Mouse (Mus musculus): ENCODE measurements around the gene Ccdc8. TPM values are rescaled to one million over a fixed set of nuclear protein-coding genes. Genes with fewer than 3 reads are reported as not detected.

The Ccdc8 gene
- 5.6 and 5.9 TPM in 2 replicates for polyA plus RNA-seq (2015; fragmentation: Nextera tagmentation; extraction: Ambion mirVana)

DNA sequence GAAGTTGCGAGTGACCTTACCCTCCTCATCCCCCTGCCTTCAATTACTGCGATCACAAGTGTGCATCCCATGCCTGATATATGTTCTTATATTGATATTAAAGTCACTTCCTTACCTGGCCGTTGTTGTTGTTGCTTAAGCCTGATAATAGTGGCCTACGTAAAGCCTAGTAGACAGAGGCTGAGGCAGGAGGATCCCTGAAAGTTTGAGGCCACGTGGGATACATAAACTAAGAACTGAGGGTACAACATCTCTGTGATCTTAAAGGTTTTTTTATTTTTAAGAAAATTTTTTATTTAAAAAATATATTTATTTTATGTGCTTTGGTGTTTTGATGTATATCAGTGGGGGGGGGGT, at the start of gene Ccdc8:
Ccdc8 (plus strand) TSS at position 258 of the 357 bp plus-strand sequence.
- Histone ChIP-seq H3K27ac (peak within 1 kb of the TSS; percentile 71), H3K4me1 (replicated peaks) (peaks cover 75% of the 10 kb centered on the region), H3K4me2 (replicated peaks) (peak within 1 kb of the TSS; percentile 56), H3K36me3 (no peaks in the 10 kb centered on the region), H3K9me3 (no peaks in the 10 kb centered on the region), H3K4me3 (replicated peaks) (peak within 1 kb of the TSS; percentile 40), H3K9ac (replicated peaks) (peak within 1 kb of the TSS; percentile 64), H3K27me3 (no peaks in the 10 kb centered on the region)
- ATAC-seq = no peak
- WGBS = 96% methylated on average over 5 of the region's 5 CpGs

- peaks cover 25% of the 10 kb centered on the region for H3K27me3 ChIP-seq
- no peak overlapping the region for H3K4me2 ChIP-seq (replicated peaks)
- peak overlapping the region; percentile 96 for H3K27ac ChIP-seq
- no peak overlapping the region for H3K9ac ChIP-seq (replicated peaks)
- H3K36me3 ChIP-seq = no peaks in the 10 kb centered on the region
- no peak overlapping the region for H3K4me3 ChIP-seq (replicated peaks)
- WGBS = 45% methylated on average over 4 of the region's 4 CpGs
- no peak for ATAC-seq
- peaks cover 93% of the 10 kb centered on the region for H3K4me1 ChIP-seq (replicated peaks)
- no peaks in the 10 kb centered on the region for H3K9me3 ChIP-seq
Observed at GRCm38 (mm10) chr7:16942861-16943260, 49.6 kb upstream of the Ccdc8 start.

DNA sequence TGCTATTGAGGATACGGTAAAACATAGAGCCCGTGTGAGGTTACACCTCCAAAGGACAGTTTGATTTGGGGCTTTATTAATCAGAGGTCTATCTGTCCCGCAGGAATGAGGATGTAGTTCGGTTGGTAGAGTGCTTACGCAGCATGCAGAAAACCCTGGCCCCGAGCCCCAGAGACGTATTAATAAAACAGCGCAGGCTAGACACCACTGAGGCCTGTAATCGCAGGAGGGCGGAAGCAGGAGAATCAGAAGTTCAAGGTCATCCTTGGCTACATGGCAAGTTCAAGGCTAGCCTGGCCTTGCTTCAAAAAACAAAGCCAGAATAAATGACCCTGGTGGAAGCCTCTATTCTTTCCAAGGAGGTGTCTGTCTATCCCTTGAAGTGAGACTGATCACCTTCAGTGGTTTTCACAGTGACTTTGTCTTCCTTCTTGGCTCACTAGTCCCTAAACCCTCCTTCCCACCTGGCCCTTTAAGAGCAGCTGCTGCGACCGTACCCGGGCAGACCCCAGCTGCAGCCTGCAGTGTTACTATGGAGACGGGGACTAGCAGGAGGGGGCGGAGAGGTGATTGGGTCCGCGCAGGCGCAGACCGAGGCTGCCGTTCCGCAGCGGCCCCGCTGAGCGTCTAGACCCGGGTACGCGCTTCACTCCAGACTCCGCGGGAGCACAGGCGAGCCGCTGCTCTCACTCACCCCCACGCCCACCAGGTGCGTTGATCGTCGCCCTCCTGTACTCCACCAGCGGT, 48.3 kb upstream of the Ccdc8 start, which contains the start of gene Pnmal2:
Pnmal2 (plus strand) TSS at position 622 of the 747 bp plus-strand sequence.
- ATAC-seq = peak; percentile 90
- Histone ChIP-seq H3K4me1 (replicated peaks) (peaks cover 93% of the 10 kb centered on the region), H3K4me2 (replicated peaks) (peak within 1 kb of the TSS; percentile 95), H3K9ac (replicated peaks) (peak within 1 kb of the TSS; percentile 98), H3K27me3 (peaks cover 38% of the 10 kb centered on the region), H3K9me3 (no peaks in the 10 kb centered on the region), H3K36me3 (0 out of 2 replicates have a peak, but pooled peaks cover 2% of the 10 kb centered on the region), H3K4me3 (replicated peaks) (peak within 1 kb of the TSS; percentile 80), H3K27ac (peak within 1 kb of the TSS; percentile 96)
- 10% methylated on average over 36 of the region's 36 CpGs for WGBS

DNA sequence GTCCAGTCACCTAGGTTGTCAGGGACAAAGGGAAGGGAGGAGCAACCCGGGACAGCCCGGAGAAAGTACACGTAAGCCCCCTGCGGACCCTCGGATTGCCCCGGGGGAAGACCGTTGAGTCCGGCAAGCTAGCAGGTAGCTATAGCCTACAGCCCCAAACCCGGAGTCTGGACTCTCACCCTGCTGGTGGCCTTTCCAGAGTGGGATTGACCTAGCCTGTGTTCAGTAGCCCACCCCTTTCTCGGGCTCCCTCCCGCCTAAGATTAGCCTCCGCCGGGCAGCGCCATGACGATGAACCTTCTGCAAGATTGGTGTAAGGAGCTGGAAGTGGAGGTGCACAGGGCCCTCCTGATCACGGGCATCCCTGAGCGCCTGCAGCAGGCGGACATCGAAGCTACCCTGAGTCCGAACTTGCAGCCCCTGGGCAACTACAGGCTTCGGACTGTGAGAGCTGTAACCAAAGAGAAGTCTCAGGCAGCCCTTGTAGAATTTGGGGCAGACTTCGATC, 47.6 kb upstream of the Ccdc8 start:
- Histone ChIP-seq H3K36me3 (0 out of 2 replicates have a peak, but pooled peaks cover 2% of the 10 kb centered on the region), H3K4me1 (replicated peaks) (peaks cover 93% of the 10 kb centered on the region), H3K4me2 (replicated peaks) (peak overlapping the region; percentile 95), H3K4me3 (replicated peaks) (peak overlapping the region; percentile 80), H3K27ac (peak overlapping the region; percentile 96), H3K9me3 (no peaks in the 10 kb centered on the region), H3K9ac (replicated peaks) (peak overlapping the region; percentile 98), H3K27me3 (peaks cover 44% of the 10 kb centered on the region)
- no peak; the same call in 1 of the 2 replicates for ATAC-seq
- WGBS = under 1% methylated on average over 22 of the region's 22 CpGs

DNA sequence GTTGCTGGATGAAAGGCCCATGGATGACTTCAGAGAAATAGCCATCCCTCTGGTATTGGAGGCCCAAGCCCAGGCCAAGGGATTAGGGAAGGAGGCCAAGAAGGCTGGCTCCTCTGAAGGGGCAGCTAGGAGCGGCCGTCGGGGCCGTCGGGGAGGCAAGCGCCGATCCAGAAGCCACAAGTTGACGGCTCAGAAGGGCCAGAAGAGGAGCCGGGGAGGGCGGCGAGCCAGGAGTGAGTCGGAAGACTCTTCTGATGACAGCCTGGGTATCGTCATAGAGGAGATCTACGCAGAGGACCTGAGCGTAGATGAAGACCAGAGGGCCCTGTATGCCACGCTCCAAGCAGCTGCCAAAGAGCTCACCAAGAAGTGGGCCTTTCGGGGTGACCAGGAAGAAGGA, 47.1 kb upstream of the Ccdc8 start:
- 10% methylated on average over 17 of the region's 17 CpGs for WGBS
- H3K27ac ChIP-seq = peak overlapping the region; percentile 96
- peak overlapping the region; percentile 95 for H3K4me2 ChIP-seq (replicated peaks)
- H3K4me1 ChIP-seq (replicated peaks) = peaks cover 93% of the 10 kb centered on the region
- peak overlapping the region; percentile 80 for H3K4me3 ChIP-seq (replicated peaks)
- H3K27me3 ChIP-seq = peaks cover 45% of the 10 kb centered on the region
- 0 out of 2 replicates have a peak, but pooled peaks cover 2% of the 10 kb centered on the region for H3K36me3 ChIP-seq
- ATAC-seq = no peak
- H3K9ac ChIP-seq (replicated peaks) = peak overlapping the region; percentile 98
- no peaks in the 10 kb centered on the region for H3K9me3 ChIP-seq

- H3K36me3 ChIP-seq = 0 out of 2 replicates have a peak, but pooled peaks cover 2% of the 10 kb centered on the region
- no peak for ATAC-seq
- peaks cover 45% of the 10 kb centered on the region for H3K27me3 ChIP-seq
- under 1% methylated on average over 53 of the region's 53 CpGs for WGBS
- H3K4me3 ChIP-seq (replicated peaks) = peak overlapping the region; percentile 80
- peak overlapping the region; percentile 95 for H3K4me2 ChIP-seq (replicated peaks)
- H3K4me1 ChIP-seq (replicated peaks) = peaks cover 89% of the 10 kb centered on the region
- H3K27ac ChIP-seq = peak overlapping the region; percentile 96
- peak overlapping the region; percentile 98 for H3K9ac ChIP-seq (replicated peaks)
- H3K9me3 ChIP-seq = no peaks in the 10 kb centered on the region
Observed at GRCm38 (mm10) chr7:16946441-16947348, 45.8 kb upstream of the Ccdc8 start.

- peak overlapping the region; percentile 80 for H3K4me3 ChIP-seq (replicated peaks)
- WGBS = 11% methylated on average over 22 of the region's 22 CpGs
- H3K4me1 ChIP-seq (replicated peaks) = peaks cover 90% of the 10 kb centered on the region
- peaks cover 45% of the 10 kb centered on the region for H3K27me3 ChIP-seq
- H3K9ac ChIP-seq (replicated peaks) = peak overlapping the region; percentile 98
- ATAC-seq = no peak
- peak overlapping the region; percentile 96 for H3K27ac ChIP-seq
- H3K4me2 ChIP-seq (replicated peaks) = peak overlapping the region; percentile 95
- 0 out of 2 replicates have a peak, but pooled peaks cover 2% of the 10 kb centered on the region for H3K36me3 ChIP-seq
- H3K9me3 ChIP-seq = no peaks in the 10 kb centered on the region
Observed at GRCm38 (mm10) chr7:16947349-16947895, 45.1 kb upstream of the Ccdc8 start.

DNA sequence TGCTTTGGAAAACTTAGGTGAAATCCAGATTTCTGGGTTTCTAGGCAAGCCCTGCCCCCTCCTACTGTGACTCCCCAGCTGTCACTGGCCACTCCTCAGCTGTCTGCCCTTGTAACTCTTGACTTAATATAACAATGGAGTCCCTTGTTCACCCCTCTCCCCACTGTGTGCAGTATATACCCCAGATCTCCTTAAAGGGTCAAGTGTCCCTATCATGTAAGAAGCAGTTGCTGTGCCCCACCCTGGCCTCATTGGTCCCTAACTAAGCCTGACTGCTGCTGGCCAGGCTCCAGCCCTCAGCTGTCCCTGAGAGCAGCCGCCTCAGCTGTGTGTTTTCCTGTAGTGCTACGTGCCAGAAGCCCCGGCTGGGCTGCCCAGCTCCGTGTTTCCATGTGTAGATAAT, 44.5 kb upstream of the Ccdc8 start:
- H3K27me3 ChIP-seq = peaks cover 45% of the 10 kb centered on the region
- peak overlapping the region; percentile 98 for H3K9ac ChIP-seq (replicated peaks)
- peak overlapping the region; percentile 80 for H3K4me3 ChIP-seq (replicated peaks)
- no peaks in the 10 kb centered on the region for H3K9me3 ChIP-seq
- 1% methylated on average over 4 of the region's 4 CpGs for WGBS
- H3K36me3 ChIP-seq = 0 out of 2 replicates have a peak, but pooled peaks cover 2% of the 10 kb centered on the region
- H3K27ac ChIP-seq = peak overlapping the region; percentile 96
- peak overlapping the region; percentile 95 for H3K4me2 ChIP-seq (replicated peaks)
- peaks cover 89% of the 10 kb centered on the region for H3K4me1 ChIP-seq (replicated peaks)
- no peak for ATAC-seq

DNA sequence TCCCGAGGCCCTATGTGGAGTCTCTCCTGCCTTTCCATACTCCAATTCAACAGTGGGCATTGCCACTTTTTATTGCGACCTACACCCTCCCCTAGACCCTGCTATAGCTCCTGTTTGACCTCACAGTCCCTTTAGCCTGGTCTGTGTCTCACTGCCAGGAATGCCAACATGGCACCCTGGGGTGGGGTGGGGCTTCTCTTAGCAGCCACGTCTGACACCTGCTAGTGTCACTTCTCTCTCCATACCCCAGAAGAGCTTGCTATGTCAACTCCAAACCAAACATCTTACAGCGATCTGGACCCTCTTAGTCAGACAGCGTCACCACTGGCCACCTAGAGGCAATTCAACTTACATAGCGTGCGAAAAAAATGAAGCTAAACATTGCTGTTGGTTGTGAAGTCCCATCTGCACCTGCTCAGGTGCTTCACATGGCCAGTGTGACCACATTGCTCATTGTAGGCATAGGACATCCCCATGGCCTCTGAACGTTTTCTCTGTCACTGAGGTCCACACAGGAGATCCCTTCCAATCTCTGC, 43.5 kb upstream of the Ccdc8 start:
- ATAC-seq = no peak
- Histone ChIP-seq H3K27ac (peak overlapping the region; percentile 80), H3K27me3 (peaks cover 45% of the 10 kb centered on the region), H3K36me3 (0 out of 2 replicates have a peak, but pooled peaks cover 2% of the 10 kb centered on the region), H3K9me3 (no peaks in the 10 kb centered on the region), H3K9ac (replicated peaks) (peak overlapping the region; percentile 98), H3K4me3 (replicated peaks) (peak overlapping the region; percentile 80), H3K4me2 (replicated peaks) (peak overlapping the region; percentile 95), H3K4me1 (replicated peaks) (peaks cover 78% of the 10 kb centered on the region)
- 53% methylated on average over 8 of the region's 8 CpGs for WGBS

GRCm38 (mm10) chr7:16949908-16950841, 42.3 kb upstream of the Ccdc8 start:
- Histone ChIP-seq H3K4me2 (replicated peaks) (peak overlapping the region; percentile 95), H3K27ac (peak overlapping the region; percentile 80), H3K9me3 (no peaks in the 10 kb centered on the region), H3K27me3 (peaks cover 44% of the 10 kb centered on the region), H3K4me3 (replicated peaks) (peak overlapping the region; percentile 80), H3K4me1 (replicated peaks) (peaks cover 71% of the 10 kb centered on the region), H3K36me3 (0 out of 2 replicates have a peak, but pooled peaks cover 2% of the 10 kb centered on the region), H3K9ac (replicated peaks) (peak overlapping the region; percentile 66)
- 10% methylated on average over 29 of the region's 29 CpGs for WGBS
- ATAC-seq = peak; percentile 70

Measured in midbrain, embryonic 13.5 days (tissue).